Mouse (Mus musculus): ENCODE measurements around the gene Ern1. TPM values are rescaled to one million over a fixed set of nuclear protein-coding genes. Genes with fewer than 3 reads are reported as not detected.

Gene Ern1
- total RNA-seq, 4 experiments from 2014 or later = 6.9 to 8.9 (median 7.6) TPM

GRCm38 (mm10) chr11:106392597-106393330 is 94.9 kb downstream of the Ern1 start:
- no peak for DNase-seq (ENCODE audit: low spot score in 2 of 2)

GRCm38 (mm10) chr11:106391546-106392188 is 96.0 kb downstream of the Ern1 start:
- DNase-seq (ENCODE audit: low spot score in 2 of 2) = peak; percentile 49 to 59

- DNase-seq (ENCODE audit: low spot score in 2 of 2) = no peak
Observed at GRCm38 (mm10) chr11:106390757-106391156, 96.9 kb downstream of the Ern1 start.

GRCm38 (mm10) chr11:106389611-106390010 is 98.0 kb downstream of the Ern1 start:
- no peak for DNase-seq (ENCODE audit: low spot score in 2 of 2)

GRCm38 (mm10) chr11:106387791-106388216 is 99.8 kb downstream of the Ern1 start, which contains the start of gene Icam2:
Gene Icam2, minus strand, starts transcription at chr11:106388075.
- DNase-seq (ENCODE audit: low spot score in 2 of 2) = no peak

- no peak for DNase-seq (ENCODE audit: low spot score in 2 of 2)
Observed at GRCm38 (mm10) chr11:106387020-106387419, 100.6 kb downstream of the Ern1 start.

GRCm38 (mm10) chr11:106386409-106386808 is 101.2 kb downstream of the Ern1 start:
- DNase-seq (ENCODE audit: low spot score in 2 of 2) = no peak

GRCm38 (mm10) chr11:106383051-106383790 is 104.4 kb downstream of the Ern1 start:
- DNase-seq (ENCODE audit: low spot score in 2 of 2) = no peak

- DNase-seq (ENCODE audit: low spot score in 2 of 2) = no peak
Observed at GRCm38 (mm10) chr11:106382424-106382823, 105.2 kb downstream of the Ern1 start.

- no peak for DNase-seq (ENCODE audit: low spot score in 2 of 2)
Observed at GRCm38 (mm10) chr11:106381883-106382282, 105.8 kb downstream of the Ern1 start.

GRCm38 (mm10) chr11:106381011-106381410 is 106.6 kb downstream of the Ern1 start:
- no peak for DNase-seq (ENCODE audit: low spot score in 2 of 2)

- no peak for DNase-seq (ENCODE audit: low spot score in 2 of 2)
Observed at GRCm38 (mm10) chr11:106374979-106375378, 112.7 kb downstream of the Ern1 start.

- peak in 1 of 2 experiments; percentile 38 for DNase-seq (ENCODE audit: low spot score in 2 of 2)
Observed at GRCm38 (mm10) chr11:106374559-106374958, 113.1 kb downstream of the Ern1 start.

GRCm38 (mm10) chr11:106373998-106374397 is 113.7 kb downstream of the Ern1 start:
- no peak for DNase-seq (ENCODE audit: low spot score in 2 of 2)

GRCm38 (mm10) chr11:106366316-106366715 is 121.3 kb downstream of the Ern1 start:
- DNase-seq (ENCODE audit: low spot score in 2 of 2) = peak; percentile 81 to 85

- DNase-seq (ENCODE audit: low spot score in 2 of 2) = peak; percentile 68 to 80
Observed at GRCm38 (mm10) chr11:106365366-106365765, 122.3 kb downstream of the Ern1 start, which contains the start of gene Prr29. Gene Prr29, plus strand, starts transcription at chr11:106365472.

- DNase-seq (ENCODE audit: low spot score in 2 of 2) = peak; percentile 53 to 74
Observed at GRCm38 (mm10) chr11:106364712-106365111, 122.9 kb downstream of the Ern1 start.

- DNase-seq (ENCODE audit: low spot score in 2 of 2) = no peak
Observed at GRCm38 (mm10) chr11:106359350-106359749, 128.3 kb downstream of the Ern1 start.

GRCm38 (mm10) chr11:106355382-106356128 is 132.1 kb downstream of the Ern1 start:
- DNase-seq (ENCODE audit: low spot score in 2 of 2) = peak in 1 of 2 experiments; percentile 39

GRCm38 (mm10) chr11:106354181-106354580 is 133.5 kb downstream of the Ern1 start:
- DNase-seq (ENCODE audit: low spot score in 2 of 2) = no peak

GRCm38 (mm10) chr11:106353188-106353587 is 134.5 kb downstream of the Ern1 start, which contains the start of gene Scn4a:
Gene Scn4a, minus strand, starts transcription at chr11:106353288.
- DNase-seq (ENCODE audit: low spot score in 2 of 2) = no peak
